Mouse (Mus musculus): ENCODE measurements at regions not wholly inside any gene's neighbourhood (a gene's known extent, or its start where the extent isn't known, plus 50 kb on each side); places are given as distances from the start of the nearest gene placed in this dataset.

DNA sequence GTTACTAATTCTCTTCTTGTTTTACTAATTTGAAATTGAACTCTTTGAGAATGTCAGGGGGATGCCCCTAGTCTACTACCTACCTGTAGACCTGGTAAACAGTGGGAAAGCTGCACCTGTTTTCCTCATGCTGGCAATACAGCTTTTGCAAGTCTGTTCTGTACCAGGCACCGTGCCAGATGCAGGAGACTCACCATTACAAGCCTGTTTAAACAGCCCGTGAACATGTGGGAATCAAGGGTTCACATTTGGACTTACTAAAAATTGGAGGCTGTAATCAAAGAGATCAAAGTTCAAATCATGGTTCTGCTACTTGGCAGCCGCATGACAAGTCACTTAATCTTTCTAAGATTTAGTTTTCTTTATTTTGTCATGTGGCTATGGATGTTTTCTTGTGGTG lies 56.8 kb upstream of the Rai2 start:
- TF ChIP-seq POLR2A (IDR thresholded peaks at IDR 0.05; ENCODE audit: low read depth, low read length) (no peak), CTCF (IDR thresholded peaks at IDR 0.05; ENCODE audit: extremely low read depth, insufficient read depth, insufficient read length, insufficient replicate concordance) (no peak)
- H3K27me3 ChIP-seq (ENCODE audit: control insufficient read depth, insufficient read depth, low read length), result no peaks in the 10 kb centered on the region
- no peak for DNase-seq (ENCODE audit: low read depth in 1 of 2, low spot score in 2 of 2)
- H3K4me3 ChIP-seq (ENCODE audit: extremely low read depth, insufficient read depth, insufficient read length), result no peak overlapping the region
- H3K4me1 ChIP-seq (ENCODE audit: control insufficient read depth, insufficient read depth, insufficient read length), result no peaks in the 10 kb centered on the region
- WGBS, result 79% methylated on average over 3 of the region's 3 CpGs
- H3K36me3 ChIP-seq (ENCODE audit: control insufficient read depth, insufficient read depth, low read length), result no peaks in the 10 kb centered on the region
- no peak overlapping the region for H3K27ac ChIP-seq (ENCODE audit: insufficient read depth, low read length)

GRCm38 (mm10) chrX:161661936-161662335 lies 54.9 kb upstream of the Rai2 start:
- Histone ChIP-seq H3K27ac (ENCODE audit: insufficient read depth, low read length) (no peak overlapping the region), H3K4me3 (ENCODE audit: extremely low read depth, insufficient read depth, insufficient read length) (no peak overlapping the region), H3K4me1 (ENCODE audit: control insufficient read depth, insufficient read depth, insufficient read length) (no peaks in the 10 kb centered on the region), H3K27me3 (ENCODE audit: control insufficient read depth, insufficient read depth, low read length) (no peaks in the 10 kb centered on the region), H3K36me3 (ENCODE audit: control insufficient read depth, insufficient read depth, low read length) (no peaks in the 10 kb centered on the region)
- DNase-seq (ENCODE audit: low read depth in 1 of 2, low spot score in 2 of 2), result no peak
- 83% methylated on average over 2 of the region's 2 CpGs for WGBS
- TF ChIP-seq POLR2A (IDR thresholded peaks at IDR 0.05; ENCODE audit: low read depth, low read length) (no peak), CTCF (IDR thresholded peaks at IDR 0.05; ENCODE audit: extremely low read depth, insufficient read depth, insufficient read length, insufficient replicate concordance) (no peak)
